Mouse (Mus musculus): ENCODE results near the gene Tbc1d16. TPM values are rescaled to one million over a fixed set of nuclear protein-coding genes. Genes with fewer than 3 reads are reported as not detected.

Tbc1d16 gene
- polyA plus RNA-seq, 1 experiment from 2014 or later: 41.1 TPM

- H3K4me3 ChIP-seq (replicated peaks; ENCODE audit: low read depth, low read length): no peak overlapping the region
- no peak for DNase-seq
- no peak overlapping the region for H3K9ac ChIP-seq (replicated peaks; ENCODE audit: low read length)
- no peaks in the 10 kb centered on the region for H3K27me3 ChIP-seq (ENCODE audit: control insufficient read depth, insufficient read depth, low read length)
- H3K4me2 ChIP-seq (ENCODE audit: low read length): no peak overlapping the region
- no peaks in the 10 kb centered on the region for H3K9me3 ChIP-seq (ENCODE audit: control insufficient read depth, low read length)
- 84% methylated on average over 12 of the region's 12 CpGs for WGBS
- H3K27ac ChIP-seq (replicated peaks; ENCODE audit: low read depth, low read length): no peak overlapping the region; the same call in 1 of the 2 replicates
- H3K4me1 ChIP-seq (ENCODE audit: control insufficient read depth, insufficient read depth, low read length): peaks cover 36% of the 10 kb centered on the region
- no peaks in the 10 kb centered on the region for H3K36me3 ChIP-seq (ENCODE audit: control insufficient read depth, insufficient read depth, low read length)
- no peak for ATAC-seq (ENCODE audit: low FRiP score, low TSS enrichment)
Measured at GRCm38 (mm10) chr11:119181861-119182395, 46.4 kb downstream of the Tbc1d16 start.

GRCm38 (mm10) chr11:119180824-119181582, 47.3 kb downstream of the Tbc1d16 start:
- 0 out of 2 replicates have a peak overlapping the region, but pooled peaks have one; percentile 14 for H3K27ac ChIP-seq (replicated peaks; ENCODE audit: low read depth, low read length)
- no peak overlapping the region for H3K4me3 ChIP-seq (replicated peaks; ENCODE audit: low read depth, low read length)
- no peak for ATAC-seq (ENCODE audit: low FRiP score, low TSS enrichment)
- H3K36me3 ChIP-seq (ENCODE audit: control insufficient read depth, insufficient read depth, low read length): no peaks in the 10 kb centered on the region
- no peak overlapping the region for H3K4me2 ChIP-seq (ENCODE audit: low read length)
- peaks cover 43% of the 10 kb centered on the region for H3K4me1 ChIP-seq (ENCODE audit: control insufficient read depth, insufficient read depth, low read length)
- no peaks in the 10 kb centered on the region for H3K9me3 ChIP-seq (ENCODE audit: control insufficient read depth, low read length)
- WGBS: 74% methylated on average over 14 of the region's 14 CpGs
- H3K9ac ChIP-seq (replicated peaks; ENCODE audit: low read length): no peak overlapping the region
- peak; percentile 44 for DNase-seq
- H3K27me3 ChIP-seq (ENCODE audit: control insufficient read depth, insufficient read depth, low read length): no peaks in the 10 kb centered on the region

GRCm38 (mm10) chr11:119178317-119178716, 50.0 kb downstream of the Tbc1d16 start:
- Histone ChIP-seq H3K4me3 (replicated peaks; ENCODE audit: low read depth, low read length) (no peak overlapping the region), H3K9me3 (ENCODE audit: control insufficient read depth, low read length) (no peaks in the 10 kb centered on the region), H3K4me1 (ENCODE audit: control insufficient read depth, insufficient read depth, low read length) (peaks cover 40% of the 10 kb centered on the region), H3K9ac (replicated peaks; ENCODE audit: low read length) (0 out of 2 replicates have a peak overlapping the region, but pooled peaks have one; percentile 37), H3K27ac (replicated peaks; ENCODE audit: low read depth, low read length) (peak overlapping the region; percentile 75; the same call in 1 of the 2 replicates), H3K27me3 (ENCODE audit: control insufficient read depth, insufficient read depth, low read length) (no peaks in the 10 kb centered on the region), H3K36me3 (ENCODE audit: control insufficient read depth, insufficient read depth, low read length) (0 out of 2 replicates have a peak, but pooled peaks cover 6% of the 10 kb centered on the region), H3K4me2 (ENCODE audit: low read length) (no peak overlapping the region)
- no peak for ATAC-seq (ENCODE audit: low FRiP score, low TSS enrichment)
- WGBS: 71% methylated on average over 8 of the region's 8 CpGs
- DNase-seq: no peak

- H3K4me3 ChIP-seq (replicated peaks; ENCODE audit: low read depth, low read length): no peak overlapping the region
- 40% methylated on average over 25 of the region's 27 CpGs for WGBS
- peak; percentile 71 for DNase-seq
- H3K4me1 ChIP-seq (ENCODE audit: control insufficient read depth, insufficient read depth, low read length): peaks cover 26% of the 10 kb centered on the region
- H3K27ac ChIP-seq (replicated peaks; ENCODE audit: low read depth, low read length): peak overlapping the region; percentile 75
- H3K36me3 ChIP-seq (ENCODE audit: control insufficient read depth, insufficient read depth, low read length): 0 out of 2 replicates have a peak, but pooled peaks cover 6% of the 10 kb centered on the region
- H3K9me3 ChIP-seq (ENCODE audit: control insufficient read depth, low read length): no peaks in the 10 kb centered on the region
- peak overlapping the region; percentile 22 for H3K4me2 ChIP-seq (ENCODE audit: low read length)
- H3K27me3 ChIP-seq (ENCODE audit: control insufficient read depth, insufficient read depth, low read length): no peaks in the 10 kb centered on the region
- peak; percentile 14; the same call in 1 of the 2 replicates for ATAC-seq (ENCODE audit: low FRiP score, low TSS enrichment)
- peak overlapping the region; percentile 40; the same call in 1 of the 2 replicates for H3K9ac ChIP-seq (replicated peaks; ENCODE audit: low read length)
Measured at GRCm38 (mm10) chr11:119176389-119177179, 51.7 kb downstream of the Tbc1d16 start.

GRCm38 (mm10) chr11:119171588-119171987, 56.7 kb downstream of the Tbc1d16 start:
- Histone ChIP-seq H3K4me2 (ENCODE audit: low read length) (no peak overlapping the region), H3K4me3 (replicated peaks; ENCODE audit: low read depth, low read length) (no peak overlapping the region), H3K36me3 (ENCODE audit: control insufficient read depth, insufficient read depth, low read length) (0 out of 2 replicates have a peak, but pooled peaks cover 6% of the 10 kb centered on the region), H3K4me1 (ENCODE audit: control insufficient read depth, insufficient read depth, low read length) (peaks cover 3% of the 10 kb centered on the region), H3K9ac (replicated peaks; ENCODE audit: low read length) (no peak overlapping the region), H3K27me3 (ENCODE audit: control insufficient read depth, insufficient read depth, low read length) (no peaks in the 10 kb centered on the region), H3K9me3 (ENCODE audit: control insufficient read depth, low read length) (no peaks in the 10 kb centered on the region), H3K27ac (replicated peaks; ENCODE audit: low read depth, low read length) (no peak overlapping the region)
- DNase-seq (no peak), ATAC-seq (ENCODE audit: low FRiP score, low TSS enrichment) (no peak)
- whole genome bisulfite sequencing: 95% methylated on average over 7 of the region's 7 CpGs

GRCm38 (mm10) chr11:119168851-119169250, 59.4 kb downstream of the Tbc1d16 start:
- DNase-seq (no peak), ATAC-seq (ENCODE audit: low FRiP score, low TSS enrichment) (no peak)
- H3K9ac ChIP-seq (replicated peaks; ENCODE audit: low read length): no peak overlapping the region
- no peak overlapping the region for H3K27ac ChIP-seq (replicated peaks; ENCODE audit: low read depth, low read length)
- H3K27me3 ChIP-seq (ENCODE audit: control insufficient read depth, insufficient read depth, low read length): no peaks in the 10 kb centered on the region
- no peaks in the 10 kb centered on the region for H3K4me1 ChIP-seq (ENCODE audit: control insufficient read depth, insufficient read depth, low read length)
- no peak overlapping the region for H3K4me2 ChIP-seq (ENCODE audit: low read length)
- no peaks in the 10 kb centered on the region for H3K9me3 ChIP-seq (ENCODE audit: control insufficient read depth, low read length)
- WGBS: 93% methylated on average over 1 of the region's 1 CpGs
- no peaks in the 10 kb centered on the region for H3K36me3 ChIP-seq (ENCODE audit: control insufficient read depth, insufficient read depth, low read length)
- H3K4me3 ChIP-seq (replicated peaks; ENCODE audit: low read depth, low read length): no peak overlapping the region

- no peaks in the 10 kb centered on the region for H3K36me3 ChIP-seq (ENCODE audit: control insufficient read depth, insufficient read depth, low read length)
- H3K9me3 ChIP-seq (ENCODE audit: control insufficient read depth, low read length): no peaks in the 10 kb centered on the region
- H3K4me2 ChIP-seq (ENCODE audit: low read length): no peak overlapping the region
- H3K4me1 ChIP-seq (ENCODE audit: control insufficient read depth, insufficient read depth, low read length): no peaks in the 10 kb centered on the region
- H3K9ac ChIP-seq (replicated peaks; ENCODE audit: low read length): no peak overlapping the region
- ATAC-seq (ENCODE audit: low FRiP score, low TSS enrichment) (no peak), DNase-seq (no peak)
- 86% methylated on average over 10 of the region's 10 CpGs for WGBS
- no peaks in the 10 kb centered on the region for H3K27me3 ChIP-seq (ENCODE audit: control insufficient read depth, insufficient read depth, low read length)
- H3K4me3 ChIP-seq (replicated peaks; ENCODE audit: low read depth, low read length): no peak overlapping the region
- no peak overlapping the region for H3K27ac ChIP-seq (replicated peaks; ENCODE audit: low read depth, low read length)
Measured at GRCm38 (mm10) chr11:119165995-119166394, 62.3 kb downstream of the Tbc1d16 start.

- H3K9ac ChIP-seq (replicated peaks; ENCODE audit: low read length): no peak overlapping the region
- H3K27me3 ChIP-seq (ENCODE audit: control insufficient read depth, insufficient read depth, low read length): no peaks in the 10 kb centered on the region
- no peaks in the 10 kb centered on the region for H3K9me3 ChIP-seq (ENCODE audit: control insufficient read depth, low read length)
- no peak overlapping the region for H3K4me2 ChIP-seq (ENCODE audit: low read length)
- no peak overlapping the region for H3K4me3 ChIP-seq (replicated peaks; ENCODE audit: low read depth, low read length)
- 89% methylated on average over 7 of the region's 7 CpGs for WGBS
- ATAC-seq (ENCODE audit: low FRiP score, low TSS enrichment) (no peak), DNase-seq (no peak)
- H3K27ac ChIP-seq (replicated peaks; ENCODE audit: low read depth, low read length): no peak overlapping the region
- H3K4me1 ChIP-seq (ENCODE audit: control insufficient read depth, insufficient read depth, low read length): no peaks in the 10 kb centered on the region
- H3K36me3 ChIP-seq (ENCODE audit: control insufficient read depth, insufficient read depth, low read length): no peaks in the 10 kb centered on the region
Measured at GRCm38 (mm10) chr11:119164375-119164774, 63.9 kb downstream of the Tbc1d16 start.
